Mouse (Mus musculus) small intestine, adult 2 months (tissue): Measurements from ENCODE around the gene Spata7.

Source experiments
- CTCF ChIP-seq: fragments of 200-500 bp; IDR thresholded peaks from 2 replicates; pipeline ENCODE4 v1.5.1; 2012; ENCODE audit warnings: low read depth, mild to moderate bottlenecking, control low read depth, inconsistent platforms, low read length, moderate library complexity, mixed read lengths; ENCODE audit not compliant: insufficient replicate concordance, insufficient read length; ENCODE audit errors: extremely low read depth
- POLR2A ChIP-seq: fragments of 200-500 bp; IDR thresholded peaks from 2 replicates; pipeline ENCODE4 v1.6.1; 2012; ENCODE audit warnings: low read depth, mild to moderate bottlenecking, control low read depth, inconsistent platforms, low read length, moderate library complexity

DNA sequence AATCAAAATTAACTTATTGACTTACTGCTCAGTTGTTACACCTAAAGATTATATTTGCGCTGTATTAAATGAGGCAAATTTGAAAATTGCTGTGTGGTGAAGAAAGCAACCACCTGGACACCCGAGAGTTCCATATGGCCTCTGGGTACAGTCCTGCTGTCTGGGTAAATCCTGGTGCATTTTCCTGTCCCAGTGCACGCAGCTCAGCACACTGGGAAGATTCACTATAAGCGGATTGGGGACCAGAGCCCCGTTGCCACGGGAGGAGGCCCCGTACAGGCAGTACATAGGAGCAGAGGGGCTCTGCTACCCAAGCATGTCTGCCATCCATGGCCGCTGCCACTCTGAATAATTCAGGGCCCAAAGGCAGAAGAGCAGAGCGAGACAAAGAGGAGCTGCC lies 73.6 kb downstream of the Spata7 start:
- TF ChIP-seq POLR2A (no peak), CTCF (no peak)
